Mouse (Mus musculus) mouse trophoblast stem cell (cell line): ENCODE data around the gene Lrrc8c.

Experiments
- in situ Hi-C, 2 experiments: fragments of 300-500 bp; cut with MseI, MboI; formaldehyde crosslinking; loops; 2 replicates in 1 of 2; 3 replicates in 1 of 2; pipeline ENCODE4 v1.15.1; 2025

The Lrrc8c gene

DNA sequence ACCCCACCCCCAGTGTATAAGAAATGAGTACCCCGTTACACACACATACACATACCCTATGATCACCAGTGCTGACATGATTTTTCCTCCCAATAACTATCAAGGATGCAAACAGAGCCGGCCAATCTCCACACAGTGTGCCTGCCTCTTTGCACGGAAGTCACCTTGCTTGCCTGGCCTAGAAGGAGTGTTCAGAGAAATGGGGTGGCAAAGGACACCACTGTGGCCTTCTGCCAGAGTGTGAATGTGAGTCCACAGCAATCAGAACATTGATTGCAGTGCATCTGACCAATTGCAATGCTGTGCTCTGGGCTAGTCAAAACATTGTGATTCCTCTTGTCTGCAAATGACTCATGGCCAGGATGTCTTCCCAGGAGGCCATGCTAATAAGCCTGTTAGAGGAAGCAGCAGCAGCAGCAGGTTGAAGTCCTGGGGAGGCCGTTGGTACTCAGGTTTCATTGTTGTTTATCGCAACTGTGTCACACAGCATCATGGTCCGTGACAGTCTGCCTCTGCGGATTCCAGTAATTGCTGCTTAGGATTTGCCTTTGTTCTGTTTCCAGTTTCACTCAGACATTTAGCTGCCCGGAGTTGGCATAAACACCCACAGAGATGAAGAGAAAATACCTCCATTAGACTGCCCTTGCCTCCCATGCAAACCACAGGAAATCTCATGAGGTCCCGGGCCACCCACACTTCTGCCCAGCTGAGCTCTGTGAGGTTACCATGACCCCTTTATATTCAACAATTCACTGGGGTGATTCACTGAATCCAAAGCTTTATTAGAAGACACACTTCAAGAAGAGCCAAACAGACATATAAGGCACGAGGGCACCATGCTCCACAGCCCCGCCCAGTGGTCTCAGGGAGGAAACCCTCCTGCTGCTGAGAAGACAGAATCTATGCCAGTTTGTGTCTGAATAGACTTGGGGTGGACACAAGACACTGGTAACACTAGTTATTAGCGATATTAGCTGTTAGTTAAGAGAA is 18.8 kb upstream of the Lrrc8c start:
- in situ Hi-C loops, result loop anchor here in 1 of 2 experiments (10.0 kb wide), 1 partner anchor 154 kb away; no protein-coding TSS in a partner anchor

DNA sequence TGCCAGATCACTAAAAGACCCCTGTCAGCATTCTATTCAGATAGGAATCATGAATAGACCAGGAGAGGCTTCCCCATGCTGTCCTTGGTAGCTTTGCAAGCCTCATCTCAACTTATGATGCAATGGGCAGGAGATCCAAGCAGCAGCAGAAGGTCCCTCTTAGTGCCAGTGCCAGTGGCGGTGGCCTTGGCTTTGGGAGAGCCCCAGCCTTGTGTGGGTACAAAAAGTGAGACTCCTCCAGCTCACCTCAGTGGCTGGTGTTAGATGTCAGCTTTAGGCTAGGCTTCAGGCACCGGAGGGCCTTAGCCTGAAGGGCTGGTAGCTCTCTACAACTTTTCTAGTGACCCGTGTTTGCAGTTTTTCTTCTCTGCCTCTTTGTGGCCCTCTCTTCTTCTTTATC is 18.1 kb upstream of the Lrrc8c start:
- in situ Hi-C loops, result loop anchor here in 1 of 2 experiments (10.0 kb wide), 1 partner anchor 154 kb away; no protein-coding TSS in a partner anchor

DNA sequence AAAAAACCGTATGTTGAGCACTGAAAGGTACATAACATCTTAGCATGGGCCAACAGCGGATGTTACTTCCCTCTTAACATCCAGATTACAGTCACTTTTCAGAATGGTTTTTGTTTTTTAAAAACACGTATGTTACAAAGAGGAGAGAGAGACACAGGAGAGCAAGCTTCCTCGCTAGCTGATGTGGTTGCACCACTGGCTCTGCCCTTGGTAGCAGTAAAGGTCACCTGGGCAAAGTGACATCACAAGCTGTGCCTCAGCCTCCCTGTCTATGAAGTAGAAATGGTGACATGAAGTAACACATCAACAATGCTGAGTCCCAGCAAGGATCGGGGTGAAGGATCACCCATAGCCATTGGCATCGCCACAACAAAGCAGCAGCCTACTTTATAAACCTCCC is 10.4 kb upstream of the Lrrc8c start:
- in situ Hi-C loops, result loop anchor here in 1 of 2 experiments (10.0 kb wide), 1 partner anchor 146 kb away; no protein-coding TSS in a partner anchor

DNA sequence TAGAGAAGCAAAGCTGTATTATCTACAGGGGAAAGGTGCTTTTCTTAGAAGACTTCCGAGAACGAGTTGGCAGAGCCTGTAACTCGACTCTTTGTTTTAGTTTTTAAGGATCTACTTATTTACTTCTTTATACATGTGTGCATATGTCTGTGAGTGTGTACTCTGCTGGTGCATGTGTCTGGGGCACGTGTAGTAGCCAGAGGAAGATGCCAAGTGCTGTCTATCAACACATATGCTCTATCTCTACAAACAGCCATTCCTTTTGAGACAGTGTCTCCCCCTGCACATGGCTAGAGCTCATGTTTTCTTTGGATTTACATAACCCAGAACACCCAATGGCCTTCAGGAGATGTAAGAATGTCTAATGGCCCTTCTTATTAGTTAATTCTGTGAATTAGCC is 6.9 kb upstream of the Lrrc8c start:
- in situ Hi-C loops, result no loop called here

DNA sequence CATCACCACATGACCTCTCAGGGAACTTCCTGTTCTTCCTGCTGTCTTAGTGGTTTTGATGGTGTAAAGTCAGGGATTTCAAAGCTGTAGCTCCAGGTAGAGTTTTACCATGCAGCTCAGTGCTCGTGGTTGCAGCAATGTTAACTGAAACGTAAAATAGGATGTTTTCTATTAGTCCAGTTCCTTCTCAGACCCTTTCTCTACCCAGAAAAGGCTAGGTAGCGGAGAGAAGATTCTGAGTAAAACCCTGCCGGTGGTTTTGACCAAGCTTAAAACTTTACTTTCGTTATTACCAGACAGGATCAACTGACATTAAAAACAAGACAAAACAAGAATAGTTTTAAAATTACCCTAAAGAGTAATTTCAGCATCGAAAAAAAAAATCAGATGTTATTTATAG is 3.7 kb upstream of the Lrrc8c start:
- in situ Hi-C loops, result no loop called here

DNA sequence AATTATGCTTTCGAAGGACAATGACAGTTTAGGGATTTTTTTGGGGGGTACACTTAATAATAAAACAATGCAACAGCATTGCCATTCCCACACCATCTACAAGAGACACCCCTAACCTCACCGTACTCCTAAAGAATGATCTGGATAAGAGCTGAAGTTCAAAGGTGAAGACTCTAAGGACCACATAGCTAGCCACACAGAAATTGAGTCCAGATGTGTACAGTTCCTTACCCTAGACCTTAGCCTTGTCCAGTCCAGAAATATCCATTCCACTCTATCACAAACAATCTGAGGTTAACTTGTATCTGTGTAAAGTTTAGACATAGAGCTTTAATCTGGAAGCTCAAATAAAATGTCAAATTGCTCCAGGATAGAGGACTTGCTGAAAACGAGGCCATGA is 2.9 kb upstream of the Lrrc8c start:
- in situ Hi-C loops, result no loop called here

DNA sequence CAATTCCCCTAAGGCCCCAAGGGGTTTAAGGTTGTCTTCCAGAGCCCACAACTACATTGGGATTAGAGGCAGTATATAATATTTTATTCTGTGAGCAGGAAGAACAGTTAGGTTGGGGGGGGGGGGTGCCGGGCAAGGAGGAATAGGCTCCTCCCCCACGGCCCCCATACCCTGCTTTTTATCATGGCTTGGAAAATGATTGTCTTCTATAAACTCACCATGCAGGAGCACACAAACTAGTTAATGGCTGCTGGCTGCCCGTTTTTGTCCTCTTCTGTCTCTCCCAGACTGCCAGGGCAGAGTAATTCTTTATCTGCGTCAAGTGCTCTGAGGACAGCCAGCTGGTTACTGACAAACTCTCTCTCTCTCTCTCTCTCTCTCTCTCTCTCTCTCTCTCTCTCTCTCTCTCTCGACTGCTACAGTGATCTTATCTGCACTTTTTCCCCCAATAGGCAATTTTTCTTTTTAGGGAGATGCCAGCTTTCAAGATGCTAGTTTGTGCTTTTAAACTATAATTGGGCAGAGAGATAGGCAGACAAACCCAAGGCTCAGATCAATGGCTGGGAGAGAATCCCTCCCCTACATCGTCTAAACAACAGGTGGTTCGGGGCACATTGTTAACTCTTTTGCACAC is 1.1 kb upstream of the Lrrc8c start:
- in situ Hi-C loops, result no loop called here

DNA sequence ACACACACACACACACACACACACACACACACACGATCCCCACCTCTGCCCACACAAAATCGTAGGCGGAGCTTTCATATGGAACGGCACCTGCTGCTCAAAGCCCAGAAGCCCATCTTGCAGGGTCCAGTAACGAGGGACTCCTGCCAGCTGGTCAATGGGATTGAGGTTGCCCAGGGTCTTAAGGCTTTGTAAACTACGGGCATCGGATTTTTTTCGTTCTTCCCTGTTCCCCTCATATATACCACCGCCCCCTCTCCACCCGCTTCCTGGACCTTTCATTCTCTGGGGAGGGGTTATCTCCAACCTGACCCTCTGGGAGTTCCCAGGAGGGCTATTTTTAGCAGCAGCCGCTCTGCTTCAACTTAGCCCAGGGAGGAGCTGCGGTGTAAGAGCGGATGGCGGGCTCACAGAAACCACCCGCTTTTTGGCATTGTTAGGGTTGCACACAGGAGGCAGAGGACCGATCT is 527 bp upstream of the Lrrc8c start:
- in situ Hi-C loops, result no loop called here

DNA sequence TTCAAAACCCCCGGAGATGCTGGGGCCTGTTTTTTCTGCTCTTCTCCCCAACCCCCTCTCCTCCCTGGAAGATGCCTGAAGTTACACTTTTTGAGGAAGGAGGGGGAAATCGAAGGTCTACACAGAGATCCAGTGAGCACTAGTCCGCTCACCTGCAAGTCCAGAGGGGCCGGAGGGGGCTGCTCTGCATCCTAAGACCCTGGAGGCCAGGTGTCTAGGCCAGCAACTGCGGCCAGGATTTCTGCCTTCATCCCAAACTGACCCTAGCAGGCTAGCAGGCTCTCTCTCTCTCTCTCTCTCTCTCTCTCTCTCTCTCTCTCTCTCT is 750 bp downstream of the Lrrc8c start:
- in situ Hi-C loops, result no loop called here

DNA sequence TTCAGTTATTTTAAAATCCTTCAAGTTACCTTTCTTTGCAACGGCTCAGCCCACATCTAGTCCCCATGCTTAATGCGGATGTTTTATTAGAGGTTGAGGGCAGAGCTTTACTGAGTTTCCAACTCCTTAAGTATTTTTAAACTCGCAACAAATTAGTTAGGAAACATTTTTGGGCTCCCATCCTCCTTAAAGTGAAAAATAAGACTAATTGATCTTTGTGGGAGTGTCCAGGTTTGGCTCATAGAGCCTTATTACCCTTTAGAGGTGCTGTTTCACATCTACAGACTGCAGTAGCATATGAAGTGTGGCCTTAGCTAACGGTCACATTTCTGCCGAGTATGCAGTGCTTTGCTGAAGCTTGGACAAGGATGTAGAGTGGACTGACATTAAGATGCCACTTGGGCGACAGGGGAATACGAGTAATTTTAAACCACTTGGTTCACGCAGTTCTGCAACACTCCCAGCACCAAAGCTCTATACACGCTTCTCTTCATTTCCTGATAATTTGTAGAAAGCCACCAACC is 1.3 kb downstream of the Lrrc8c start:
- in situ Hi-C loops, result no loop called here

DNA sequence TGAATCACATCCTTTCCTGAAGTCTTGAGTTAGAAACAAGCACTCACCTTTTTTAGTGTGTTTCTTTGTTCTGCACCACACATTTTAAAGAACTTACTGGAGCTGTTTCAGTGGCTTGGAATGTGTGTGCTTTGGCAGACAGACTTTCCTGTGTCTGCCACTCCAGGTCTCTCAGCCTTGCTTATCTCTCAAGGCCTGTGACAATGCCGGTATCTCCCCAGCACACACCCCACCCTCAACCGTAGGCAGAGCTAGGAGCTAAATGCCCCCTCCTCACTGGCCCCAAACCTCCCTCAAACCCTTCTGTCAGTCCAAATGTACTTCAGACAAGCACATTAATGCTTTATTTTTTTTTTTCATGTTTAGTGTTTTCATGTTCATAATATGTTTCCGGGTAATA is 4.3 kb downstream of the Lrrc8c start:
- in situ Hi-C loops, result no loop called here

DNA sequence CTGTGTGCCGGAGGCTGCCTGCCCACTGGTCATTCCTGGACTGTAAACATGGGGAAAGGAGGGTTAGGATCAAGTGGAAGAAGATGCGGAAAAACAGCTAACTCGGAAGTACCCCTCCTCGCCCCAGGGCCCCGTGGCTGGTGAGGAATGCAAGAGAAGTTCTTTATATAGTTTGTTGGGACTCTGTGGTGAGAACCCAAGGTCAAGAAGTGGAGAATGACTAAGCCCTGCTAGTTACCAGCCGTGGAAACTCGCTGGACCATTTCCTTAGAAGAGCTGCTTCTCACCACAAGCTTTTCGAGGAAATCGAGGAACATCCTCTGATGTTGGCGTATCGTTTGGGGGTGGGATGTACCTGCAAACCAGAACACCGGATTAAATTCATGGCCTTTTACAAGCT is 5.8 kb downstream of the Lrrc8c start:
- in situ Hi-C loops, result no loop called here

DNA sequence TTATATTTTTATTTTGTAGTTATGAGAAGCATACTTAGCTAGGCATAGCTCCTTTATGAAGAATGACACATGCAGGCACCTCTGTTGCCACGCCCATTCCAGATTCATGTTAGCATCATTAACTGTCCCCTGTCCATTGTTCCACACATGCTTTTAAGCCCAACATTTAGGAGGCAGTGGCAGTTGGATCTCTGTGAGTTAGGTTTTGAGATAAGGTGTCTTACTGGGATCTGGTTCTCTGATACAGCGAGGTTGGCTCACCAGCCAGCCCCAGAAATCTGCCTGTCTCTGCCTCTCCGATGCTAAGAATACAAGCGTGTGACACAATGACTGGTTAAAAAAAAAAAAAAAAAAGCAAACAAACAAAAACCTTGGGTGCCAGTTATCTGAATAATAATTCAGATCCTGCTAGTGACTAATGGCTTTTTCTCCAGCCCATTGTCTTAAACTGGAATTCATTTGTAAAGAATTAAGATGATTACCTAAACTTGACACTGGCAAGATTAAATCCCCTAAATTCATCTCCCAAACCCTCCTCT is 7.0 kb downstream of the Lrrc8c start:
- in situ Hi-C loops, result no loop called here

DNA sequence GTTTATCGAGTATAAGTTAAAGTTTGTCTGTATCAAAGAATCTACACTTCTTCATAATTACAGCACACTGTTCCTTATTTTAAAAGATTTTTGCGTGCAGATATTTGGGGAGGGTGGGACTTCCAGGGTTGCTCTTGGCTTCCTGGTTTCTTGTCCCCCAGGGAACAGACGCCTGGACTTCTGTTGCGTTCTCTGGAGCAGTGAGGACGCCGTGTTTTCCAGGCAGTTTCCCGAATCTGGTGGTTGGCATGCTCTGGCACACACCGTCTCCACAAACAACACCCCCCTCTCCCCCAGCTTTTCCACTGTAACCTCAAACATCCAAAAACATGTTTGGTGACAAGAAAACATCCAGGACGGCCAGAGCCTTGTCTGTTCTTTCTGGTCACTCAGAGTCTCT is 7.6 kb downstream of the Lrrc8c start:
- in situ Hi-C loops, result no loop called here

DNA sequence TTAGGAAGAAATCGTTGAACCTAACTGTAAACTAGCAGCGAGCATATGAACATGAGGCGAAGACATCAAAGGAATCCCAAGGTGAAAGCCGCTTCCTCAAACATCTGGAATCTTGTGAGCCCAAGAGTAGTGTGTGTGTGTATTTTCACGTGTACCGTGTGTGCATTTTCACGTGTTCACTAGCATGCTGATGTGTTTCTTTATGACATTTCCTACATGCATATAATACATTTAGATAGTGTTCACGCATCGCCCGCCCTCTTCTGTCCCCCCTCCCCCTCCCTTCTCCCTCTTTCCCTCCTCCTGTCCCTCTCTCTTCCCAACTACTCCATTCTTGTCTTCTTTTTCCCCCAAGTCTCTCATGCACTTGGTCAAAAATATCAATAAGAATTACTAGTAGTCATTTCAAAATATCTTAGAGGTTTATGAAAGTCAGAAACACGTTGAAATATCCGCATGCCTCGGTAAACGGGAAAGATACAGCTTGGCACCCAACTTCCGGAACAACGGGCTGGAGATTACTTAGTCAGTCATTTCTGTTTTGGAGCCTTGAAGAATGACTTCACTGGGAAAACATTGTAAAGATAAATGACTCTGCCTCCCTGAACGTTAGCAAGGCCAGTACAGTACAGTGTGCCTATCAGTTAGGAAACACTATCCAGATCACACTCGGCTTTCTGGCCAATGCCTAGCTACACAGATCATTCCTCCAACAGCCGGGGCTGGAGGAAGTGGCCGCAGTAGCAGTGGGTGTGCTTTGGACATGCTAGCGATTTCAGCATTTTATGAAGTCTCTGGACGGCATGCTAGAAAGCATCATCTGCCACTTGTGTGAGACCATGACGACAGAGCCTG is 8.5 kb downstream of the Lrrc8c start:
- in situ Hi-C loops, result no loop called here

DNA sequence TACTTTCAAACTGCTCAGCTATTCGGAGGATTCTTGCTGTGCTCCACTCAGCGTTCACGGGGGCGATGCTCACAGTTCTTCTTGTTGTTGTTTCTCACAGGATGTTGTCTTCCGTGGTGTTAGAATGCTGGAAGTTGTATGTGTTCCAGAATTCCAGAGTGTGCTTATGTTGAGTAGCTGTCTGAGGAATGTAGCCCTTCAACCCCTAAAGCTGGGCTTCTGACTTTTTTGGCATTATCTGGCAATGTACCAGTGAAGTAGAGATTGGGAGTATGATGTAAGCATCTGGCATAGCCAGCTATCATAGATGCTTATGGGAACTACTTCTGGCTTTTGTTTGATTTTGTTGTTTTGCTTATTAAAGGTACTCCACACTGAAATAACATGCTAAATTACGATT is 11.4 kb downstream of the Lrrc8c start:
- in situ Hi-C loops, result no loop called here

DNA sequence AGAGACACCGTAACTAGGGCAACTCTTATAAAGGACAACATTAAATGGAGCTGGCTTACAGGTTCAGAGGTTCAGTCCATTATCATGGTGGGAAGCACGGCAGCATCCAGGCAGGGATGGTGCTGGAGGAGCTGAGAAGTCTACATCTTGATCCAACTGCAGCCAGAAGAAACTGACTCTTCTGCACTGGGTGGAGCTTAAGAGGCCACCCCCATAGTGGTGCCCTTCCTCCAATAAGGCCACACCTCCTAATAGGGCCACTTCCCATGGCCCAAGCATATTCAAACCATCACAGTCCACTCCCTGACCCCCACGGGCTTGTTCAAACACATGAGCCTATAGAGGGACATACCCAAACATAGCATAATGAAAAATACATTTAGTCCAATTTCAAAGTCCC is 16.0 kb downstream of the Lrrc8c start:
- in situ Hi-C loops, result no loop called here

DNA sequence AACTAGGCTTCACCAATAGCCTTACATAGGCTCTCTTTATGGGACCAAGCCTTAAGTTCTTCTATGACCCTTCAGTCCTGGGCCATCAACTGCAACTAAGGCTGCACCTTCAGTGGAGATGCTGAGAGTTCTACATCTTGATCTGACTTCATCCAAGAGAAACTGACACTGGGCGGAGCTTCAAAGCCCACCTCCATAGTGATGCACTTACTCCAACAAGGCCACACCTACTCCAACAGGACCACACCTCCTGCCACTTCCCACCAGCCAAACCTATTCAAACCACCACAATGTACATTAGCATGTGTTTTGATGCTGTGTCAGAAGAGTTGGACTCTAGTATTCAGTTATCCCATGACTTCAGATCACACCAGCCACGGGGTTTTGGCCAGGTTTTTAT is 17.0 kb downstream of the Lrrc8c start:
- in situ Hi-C loops, result no loop called here

DNA sequence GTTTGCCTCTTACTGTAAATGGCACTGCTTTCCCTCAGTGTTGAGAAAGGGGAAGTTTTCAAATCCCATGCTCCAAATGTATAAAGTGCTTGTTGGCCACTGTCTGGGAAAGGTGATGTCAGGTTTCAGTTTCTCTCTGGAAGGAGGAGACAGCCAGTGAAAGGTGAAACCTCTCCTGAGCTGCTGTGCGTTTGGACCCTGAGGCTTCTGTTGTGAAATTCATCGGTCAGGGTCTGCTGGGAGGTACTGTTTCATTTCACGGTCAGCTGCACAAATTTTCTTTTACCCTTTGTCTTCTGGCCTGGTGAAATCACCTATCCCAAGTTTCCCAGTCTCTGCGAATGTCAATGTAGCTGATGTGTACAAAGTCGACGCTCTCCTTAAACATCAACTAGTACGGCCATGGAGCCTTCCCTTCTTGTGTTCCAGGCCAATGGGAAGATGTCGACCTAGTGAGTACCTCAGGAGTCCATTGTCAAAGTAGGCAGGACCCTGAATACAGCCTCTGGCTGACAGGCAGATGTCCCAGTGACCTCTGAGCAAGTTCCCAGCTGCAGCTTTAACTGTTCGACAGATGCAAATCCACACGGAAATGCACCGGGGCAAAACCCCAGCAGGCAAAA is 18.0 kb downstream of the Lrrc8c start:
- in situ Hi-C loops, result no loop called here

DNA sequence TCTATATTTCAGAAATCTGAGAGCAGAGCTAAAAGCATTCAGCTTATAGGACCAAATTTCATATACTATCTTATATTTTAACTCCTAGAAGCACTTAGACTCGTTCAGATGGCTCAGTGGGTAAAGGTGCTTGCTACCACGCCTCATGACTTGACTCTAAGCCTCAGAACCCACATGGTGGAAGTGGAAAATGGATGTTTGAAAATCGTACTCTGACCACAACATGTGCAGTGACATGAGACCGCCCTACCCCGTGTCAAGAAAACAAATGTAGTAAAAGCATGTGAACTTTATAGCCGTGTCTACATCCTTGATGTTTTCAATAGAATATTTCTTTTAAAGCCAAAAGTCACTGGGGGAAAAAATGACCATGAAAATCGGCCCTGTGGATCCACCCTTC is 21.9 kb downstream of the Lrrc8c start:
- in situ Hi-C loops, result no loop called here

DNA sequence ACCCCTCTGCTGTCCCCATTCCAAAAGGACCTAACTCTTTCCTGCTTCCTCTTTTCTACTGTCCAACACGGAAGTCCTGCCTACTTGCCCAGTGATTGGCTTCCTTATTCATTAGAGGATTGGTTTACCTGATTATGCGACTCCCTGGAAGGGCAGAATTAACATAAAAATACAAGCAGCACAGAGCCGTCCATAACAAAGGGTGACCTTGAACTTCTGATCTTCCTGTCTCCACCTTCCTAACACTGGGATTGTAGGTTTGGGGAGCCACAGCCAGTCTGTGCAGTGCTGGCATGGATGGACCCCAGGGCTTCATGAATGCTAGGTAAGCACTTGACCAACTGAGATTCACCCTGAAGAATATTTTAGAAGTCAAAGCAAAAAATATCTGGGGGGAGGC is 25.9 kb downstream of the Lrrc8c start:
- in situ Hi-C loops, result no loop called here
